Mouse (Mus musculus): ENCODE results near the gene Ahnak.
"Not testable (repeated sequence)": the region's sequence is repeated elsewhere in the genome, so short reads cannot be mapped to it uniquely, and the experiment has no call there.

The Ahnak gene

GRCm38 (mm10) chr19:9095111-9095510 is 106.0 kb downstream of the Ahnak start:
- DNase-seq (ENCODE audit: low read depth, low spot score): no peak

- peak; percentile 36 for DNase-seq (ENCODE audit: low read depth, low spot score)
These were observed 108.4 kb downstream of the Ahnak start for GRCm38 (mm10) chr19:9097441-9097840.

GRCm38 (mm10) chr19:9099751-9100150 is 110.7 kb downstream of the Ahnak start:
- DNase-seq (ENCODE audit: low read depth, low spot score): no peak

GRCm38 (mm10) chr19:9100297-9101061 is 111.4 kb downstream of the Ahnak start:
- DNase-seq (ENCODE audit: low read depth, low spot score): no peak

DNA sequence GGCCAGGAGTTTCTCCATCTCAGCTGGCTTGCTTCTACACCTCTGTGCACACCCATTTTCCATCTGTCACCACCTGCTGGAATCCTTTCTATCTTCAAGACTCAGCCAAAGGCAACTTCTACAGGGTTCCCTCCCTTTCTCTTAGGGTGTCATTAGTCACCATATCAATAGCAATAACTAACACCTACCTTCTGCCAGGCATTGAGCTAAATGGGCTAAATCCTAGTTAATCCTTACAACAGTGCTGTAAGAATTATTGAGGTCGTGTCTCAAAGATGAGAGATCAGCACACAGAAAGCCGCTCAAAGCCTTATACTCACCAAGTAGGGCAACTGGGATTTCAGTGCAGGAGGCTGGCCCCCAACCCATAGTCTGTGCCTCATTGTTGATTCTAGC is 112.0 kb downstream of the Ahnak start:
- no peak for DNase-seq (ENCODE audit: low read depth, low spot score)

DNA sequence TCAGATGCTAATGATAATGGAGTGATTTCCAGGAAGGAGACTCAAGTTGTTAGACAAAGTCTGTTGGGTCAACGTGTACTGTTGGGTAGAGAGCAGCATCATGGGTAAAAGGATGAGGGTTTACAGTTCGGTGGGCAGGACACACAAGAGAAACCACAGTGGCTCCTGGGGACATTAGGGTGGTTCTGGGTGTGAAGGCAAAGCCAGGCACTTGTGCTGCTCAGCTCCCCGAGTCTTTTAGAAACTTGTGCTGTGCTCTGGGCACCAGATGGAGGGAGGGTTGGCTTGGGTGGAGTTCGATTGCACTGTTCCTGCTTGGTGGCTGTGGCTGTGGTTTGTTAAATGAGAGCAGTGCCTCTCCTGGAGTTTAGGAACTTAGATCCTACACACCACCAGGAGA is 114.9 kb downstream of the Ahnak start:
- DNase-seq (ENCODE audit: low read depth, low spot score): no peak

- no peak for DNase-seq (ENCODE audit: low read depth, low spot score)
These were observed 116.1 kb downstream of the Ahnak start for GRCm38 (mm10) chr19:9105101-9105685.

DNA sequence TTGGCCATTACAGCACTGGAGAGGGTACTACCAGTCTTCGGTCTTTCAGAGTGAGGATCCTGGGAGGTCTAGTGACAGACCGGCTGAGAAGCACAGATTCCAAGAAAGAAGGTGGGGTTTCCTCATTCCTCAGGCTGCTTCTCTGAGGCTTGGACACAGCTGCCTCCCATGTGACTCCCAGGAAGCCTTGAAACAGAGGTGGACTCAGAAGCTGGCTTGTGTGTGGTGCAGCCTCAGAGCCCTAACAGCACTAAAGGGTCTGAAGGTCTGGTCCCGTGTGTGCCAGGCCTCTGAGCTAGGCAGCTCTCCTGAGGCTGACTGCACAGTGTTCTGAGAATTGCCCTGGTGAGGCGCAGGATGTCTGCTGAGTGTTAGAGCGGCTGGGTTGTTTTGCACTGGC is 117.0 kb downstream of the Ahnak start:
- no peak for DNase-seq (ENCODE audit: low read depth, low spot score)

DNA sequence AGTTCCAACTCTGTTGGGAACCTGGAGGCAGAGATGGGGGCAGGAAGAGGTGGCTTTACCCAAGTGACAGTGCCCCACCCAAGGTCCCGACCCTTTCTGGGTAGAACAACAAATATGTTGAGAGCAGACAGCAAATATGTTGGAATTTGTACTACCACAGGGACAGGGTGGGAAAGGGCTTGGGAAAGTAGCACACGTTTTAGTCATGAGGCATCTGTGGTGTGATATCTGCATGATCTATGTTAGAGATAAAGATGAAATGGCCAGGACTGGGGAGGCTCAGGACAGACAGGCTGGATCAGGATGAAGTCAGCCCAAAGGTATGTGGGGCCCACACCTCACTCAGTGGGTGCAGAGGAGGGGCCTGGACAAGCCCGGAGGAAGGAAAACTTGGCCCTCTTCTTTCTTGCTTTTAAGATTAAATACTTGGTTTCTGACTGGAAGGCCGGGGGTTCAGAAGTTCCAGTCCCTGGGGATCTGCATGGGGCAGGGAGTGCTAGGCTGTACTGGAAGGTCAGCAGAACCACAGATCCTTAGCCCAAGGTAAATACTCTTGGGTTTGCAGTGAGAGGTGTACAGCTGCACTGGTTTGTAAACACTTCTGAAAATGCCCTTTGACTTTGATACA is 117.8 kb downstream of the Ahnak start:
- DNase-seq (ENCODE audit: low read depth, low spot score): no peak

GRCm38 (mm10) chr19:9107379-9107755 is 118.3 kb downstream of the Ahnak start:
- no peak for DNase-seq (ENCODE audit: low read depth, low spot score)

- DNase-seq (ENCODE audit: low read depth, low spot score): no peak
These were observed 119.5 kb downstream of the Ahnak start for GRCm38 (mm10) chr19:9108536-9108935.

DNA sequence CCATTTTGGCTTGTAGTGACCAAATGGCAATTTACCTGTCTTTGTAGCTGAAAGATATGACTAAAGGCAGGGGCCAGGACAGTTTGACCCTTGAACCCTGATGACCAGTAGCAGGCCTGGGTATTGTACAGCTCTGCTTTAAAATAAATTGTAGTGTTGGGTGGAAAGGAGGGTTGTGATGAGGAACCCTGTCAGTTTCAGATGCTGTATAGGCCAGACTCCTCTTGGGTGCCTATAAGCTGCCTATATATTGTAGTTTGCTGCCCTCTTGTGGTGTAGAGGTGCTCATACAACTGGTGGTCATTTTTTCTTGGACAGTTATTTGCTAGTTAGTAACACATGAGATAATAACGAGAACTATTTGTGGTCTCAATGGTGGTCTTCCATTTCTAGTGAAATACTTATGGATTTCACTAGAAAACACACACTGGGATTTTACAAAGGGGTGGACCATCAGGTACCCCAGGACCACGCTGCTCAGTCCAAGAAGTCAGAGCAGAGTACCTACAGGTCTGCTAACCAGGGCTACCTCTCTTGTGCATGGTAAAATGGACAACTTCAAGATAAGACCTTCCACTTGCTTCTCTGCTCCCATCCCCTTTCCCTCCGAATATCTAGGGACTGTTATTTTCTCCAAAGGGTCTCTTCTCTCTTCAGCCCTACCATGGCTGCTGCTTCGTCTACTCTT is 121.2 kb downstream of the Ahnak start:
- peak; percentile 71 for DNase-seq (ENCODE audit: low read depth, low spot score)

- no peak for DNase-seq (ENCODE audit: low read depth, low spot score)
These were observed 123.0 kb downstream of the Ahnak start for GRCm38 (mm10) chr19:9112043-9112442.

GRCm38 (mm10) chr19:9116268-9116667 is 127.2 kb downstream of the Ahnak start:
- DNase-seq (ENCODE audit: low read depth, low spot score): no peak

- DNase-seq (ENCODE audit: low read depth, low spot score): no peak
These were observed 128.2 kb downstream of the Ahnak start for GRCm38 (mm10) chr19:9117275-9117674.

GRCm38 (mm10) chr19:9119655-9120425 is 130.8 kb downstream of the Ahnak start:
- no peak for DNase-seq (ENCODE audit: low read depth, low spot score)

DNA sequence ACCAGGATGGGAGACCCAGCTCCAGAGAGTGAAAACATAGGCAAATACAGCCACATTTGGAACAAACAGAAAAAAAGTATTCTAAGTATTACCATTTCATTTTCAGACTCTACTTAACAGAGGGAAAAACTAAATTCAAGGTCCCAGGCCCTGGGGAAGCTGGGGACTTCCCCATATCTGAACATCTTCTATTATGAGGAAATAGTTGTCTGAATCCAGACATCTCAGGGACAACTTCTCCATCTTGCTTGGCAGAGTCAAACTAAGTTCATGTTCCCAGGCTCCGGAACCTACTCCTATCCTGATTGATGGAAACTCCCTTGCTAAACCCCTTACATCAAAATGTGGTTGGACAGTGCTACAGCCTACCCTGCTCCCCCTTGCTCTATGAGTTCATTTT is 133.3 kb downstream of the Ahnak start:
- no peak for DNase-seq (ENCODE audit: low read depth, low spot score)

GRCm38 (mm10) chr19:9123986-9124385 is 134.9 kb downstream of the Ahnak start:
- not testable (repeated sequence) for DNase-seq (ENCODE audit: low read depth, low spot score)

Data from ES-CJ7 (cell line).